Mouse (Mus musculus): ENCODE results near the gene Plcg2. TPM values are rescaled to one million over a fixed set of nuclear protein-coding genes. Genes with fewer than 3 reads are reported as not detected.
A peak's percentile ranks its signal among the peaks of the same experiment; 100 is the strongest.

Plcg2 gene
- polyA plus RNA-seq, 1 experiment = 12.5 TPM

DNA sequence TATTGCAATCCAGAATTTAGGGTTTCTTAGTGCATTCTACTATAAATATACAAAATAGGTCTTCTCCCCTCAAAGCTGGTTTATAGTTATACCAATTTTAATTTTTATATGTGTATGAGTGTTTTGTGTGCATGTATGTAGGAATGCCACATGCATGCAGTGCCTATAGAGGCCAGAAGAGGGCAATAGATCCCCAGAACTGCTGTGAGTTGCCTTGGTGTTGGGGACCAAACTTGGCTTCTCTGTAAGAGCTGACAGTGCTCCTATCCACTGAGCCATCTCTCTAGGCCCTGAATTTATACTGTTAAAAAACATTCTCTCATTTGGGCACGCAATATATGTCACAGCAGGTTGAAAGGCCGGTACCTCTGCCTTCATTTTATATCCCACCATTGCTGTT, 147.9 kb downstream of the Plcg2 start:
- DNase-seq = peak; percentile 50
- Histone ChIP-seq H3K27me3 (replicated peaks; ENCODE audit: control insufficient read depth, insufficient read depth, low read length) (no peaks in the 10 kb centered on the region), H3K4me1 (ENCODE audit: control insufficient read depth, insufficient read depth, low read length) (no peaks in the 10 kb centered on the region), H3K4me3 (ENCODE audit: insufficient read depth, low read depth, low read length) (no peak overlapping the region), H3K27ac (ENCODE audit: insufficient read depth, low read depth, low read length) (no peak overlapping the region), H3K36me3 (ENCODE audit: control insufficient read depth, insufficient read depth, low read length) (no peaks in the 10 kb centered on the region)
- WGBS = 37% methylated on average over 2 of the region's 2 CpGs
- TF ChIP-seq POLR2A (IDR thresholded peaks at IDR 0.05; ENCODE audit: low read depth, low read length) (no peak), CTCF (conservative IDR thresholded peaks at IDR 0.05; ENCODE audit: insufficient read depth, insufficient read length, low read depth, low read length) (peak; percentile 82)

DNA sequence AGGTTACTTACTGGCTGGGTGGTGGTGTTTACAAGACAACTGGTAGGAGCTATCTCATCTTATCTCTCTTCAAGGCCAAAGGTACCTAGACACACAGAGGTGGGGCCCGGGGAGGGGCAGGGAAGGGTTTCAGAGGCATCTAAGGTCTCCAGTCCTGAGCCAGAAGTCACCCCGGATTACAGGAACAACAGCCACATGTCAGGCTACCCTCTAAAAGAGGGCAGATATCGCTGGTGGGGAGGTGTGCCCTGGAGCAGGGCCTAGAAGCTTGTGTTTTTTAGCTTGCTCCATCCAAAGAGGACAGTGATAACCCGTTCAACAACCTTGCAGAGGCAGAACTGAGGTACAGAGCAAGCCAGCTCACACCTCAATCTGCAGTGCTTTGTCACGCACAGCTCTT, 148.3 kb downstream of the Plcg2 start:
- Histone ChIP-seq H3K27me3 (replicated peaks; ENCODE audit: control insufficient read depth, insufficient read depth, low read length) (no peaks in the 10 kb centered on the region), H3K4me1 (ENCODE audit: control insufficient read depth, insufficient read depth, low read length) (no peaks in the 10 kb centered on the region), H3K27ac (ENCODE audit: insufficient read depth, low read depth, low read length) (no peak overlapping the region), H3K36me3 (ENCODE audit: control insufficient read depth, insufficient read depth, low read length) (no peaks in the 10 kb centered on the region), H3K4me3 (ENCODE audit: insufficient read depth, low read depth, low read length) (no peak overlapping the region)
- TF ChIP-seq CTCF (conservative IDR thresholded peaks at IDR 0.05; ENCODE audit: insufficient read depth, insufficient read length, low read depth, low read length) (no peak), POLR2A (IDR thresholded peaks at IDR 0.05; ENCODE audit: low read depth, low read length) (no peak)
- no peak for DNase-seq
- WGBS = 73% methylated on average over 5 of the region's 5 CpGs

DNA sequence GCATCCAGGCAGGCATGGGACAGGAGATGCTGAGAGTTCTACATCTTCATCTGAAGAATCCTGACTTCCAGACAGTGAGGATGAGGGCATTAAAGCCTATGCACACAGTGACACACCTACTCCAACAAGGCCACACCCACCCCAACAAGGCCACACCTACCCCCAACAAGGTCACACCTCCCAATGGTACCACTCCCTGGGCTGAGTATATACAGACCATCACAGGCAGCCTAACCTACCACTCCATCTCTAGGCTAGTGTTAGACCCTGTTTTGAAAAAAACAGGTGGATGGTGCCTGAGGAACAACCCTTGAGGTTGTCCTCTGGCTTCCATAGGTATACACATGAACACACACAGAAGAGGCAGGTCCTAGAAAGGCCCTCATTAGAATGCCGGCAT, 154.2 kb downstream of the Plcg2 start:
- Histone ChIP-seq H3K27me3 (replicated peaks; ENCODE audit: control insufficient read depth, insufficient read depth, low read length) (no peaks in the 10 kb centered on the region), H3K4me1 (ENCODE audit: control insufficient read depth, insufficient read depth, low read length) (no peaks in the 10 kb centered on the region), H3K36me3 (ENCODE audit: control insufficient read depth, insufficient read depth, low read length) (no peaks in the 10 kb centered on the region), H3K27ac (ENCODE audit: insufficient read depth, low read depth, low read length) (no peak overlapping the region), H3K4me3 (ENCODE audit: insufficient read depth, low read depth, low read length) (no peak overlapping the region)
- 94% methylated on average over 1 of the region's 1 CpGs for WGBS
- no peak for TF ChIP-seq CTCF (conservative IDR thresholded peaks at IDR 0.05; ENCODE audit: insufficient read depth, insufficient read length, low read depth, low read length)
- TF ChIP-seq POLR2A (IDR thresholded peaks at IDR 0.05; ENCODE audit: low read depth, low read length) = no peak
- DNase-seq = no peak

DNA sequence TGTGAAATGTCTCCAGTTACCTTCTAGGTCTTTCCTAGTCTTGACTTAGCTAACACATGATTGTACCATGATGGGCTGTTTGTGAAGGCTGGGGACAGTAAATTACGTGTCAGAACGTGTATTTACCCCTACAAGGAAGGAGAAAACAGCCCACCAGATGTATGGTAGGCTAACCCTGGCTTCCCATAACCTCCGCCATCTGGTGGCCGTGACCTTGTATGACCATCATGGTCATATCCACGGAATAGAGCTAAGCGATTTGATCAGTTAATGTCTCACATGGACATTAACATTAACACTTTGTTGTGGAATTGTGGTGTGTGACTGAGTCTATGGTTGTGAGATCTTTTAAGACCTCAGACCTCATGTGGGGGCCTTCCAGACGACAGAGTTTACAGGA, 160.9 kb downstream of the Plcg2 start:
- WGBS = 69% methylated on average over 7 of the region's 7 CpGs

DNA sequence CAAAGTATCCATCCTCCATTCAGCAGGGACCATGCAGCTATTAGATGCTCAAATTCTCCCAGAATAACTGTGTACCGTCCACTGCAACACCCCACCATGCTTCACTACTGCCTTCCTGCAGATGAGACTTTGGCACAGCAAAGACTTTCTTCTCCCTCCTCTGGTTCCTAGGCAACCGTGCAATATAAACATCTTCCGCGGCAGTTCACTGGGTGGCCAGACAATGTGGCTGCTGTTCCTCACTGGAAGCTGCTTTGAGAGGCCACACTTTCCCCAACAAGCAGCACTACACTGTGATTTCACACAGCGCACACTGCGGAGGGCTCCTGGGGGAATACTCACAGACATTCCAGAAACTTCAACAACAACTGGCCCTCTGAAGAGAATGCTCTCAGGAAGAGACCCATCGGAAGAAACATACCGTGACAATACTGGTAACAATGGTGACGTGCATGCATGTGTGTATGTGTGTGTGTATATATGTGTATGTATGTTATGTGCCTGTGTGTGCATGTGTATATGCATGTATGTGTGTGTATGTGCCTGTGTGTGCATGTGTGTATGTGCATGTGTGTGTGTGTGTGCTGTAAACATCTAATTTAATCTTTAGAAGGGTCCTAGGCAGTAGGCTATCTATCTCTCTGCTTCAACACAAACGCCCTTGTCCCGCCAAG, 162.4 kb downstream of the Plcg2 start:
- 36% methylated on average over 11 of the region's 11 CpGs for WGBS
- TF ChIP-seq POLR2A (IDR thresholded peaks at IDR 0.05; ENCODE audit: low read depth, low read length) (no peak), CTCF (conservative IDR thresholded peaks at IDR 0.05; ENCODE audit: insufficient read depth, insufficient read length, low read depth, low read length) (no peak)
- DNase-seq = no peak
- Histone ChIP-seq H3K4me1 (ENCODE audit: control insufficient read depth, insufficient read depth, low read length) (no peaks in the 10 kb centered on the region), H3K4me3 (ENCODE audit: insufficient read depth, low read depth, low read length) (no peak overlapping the region), H3K36me3 (ENCODE audit: control insufficient read depth, insufficient read depth, low read length) (no peaks in the 10 kb centered on the region), H3K27ac (ENCODE audit: insufficient read depth, low read depth, low read length) (no peak overlapping the region), H3K27me3 (replicated peaks; ENCODE audit: control insufficient read depth, insufficient read depth, low read length) (no peaks in the 10 kb centered on the region)

More for the DNA sequence above, 160.9 kb downstream of the Plcg2 start:
- Histone ChIP-seq H3K36me3 (ENCODE audit: control insufficient read depth, insufficient read depth, low read length) (no peaks in the 10 kb centered on the region), H3K4me1 (ENCODE audit: control insufficient read depth, insufficient read depth, low read length) (no peaks in the 10 kb centered on the region), H3K27me3 (replicated peaks; ENCODE audit: control insufficient read depth, insufficient read depth, low read length) (no peaks in the 10 kb centered on the region), H3K27ac (ENCODE audit: insufficient read depth, low read depth, low read length) (no peak overlapping the region), H3K4me3 (ENCODE audit: insufficient read depth, low read depth, low read length) (no peak overlapping the region)
- TF ChIP-seq CTCF (conservative IDR thresholded peaks at IDR 0.05; ENCODE audit: insufficient read depth, insufficient read length, low read depth, low read length) (0 out of 2 replicates have a peak, but pooled peaks have one; percentile 10), POLR2A (IDR thresholded peaks at IDR 0.05; ENCODE audit: low read depth, low read length) (no peak)
- no peak for DNase-seq

DNA sequence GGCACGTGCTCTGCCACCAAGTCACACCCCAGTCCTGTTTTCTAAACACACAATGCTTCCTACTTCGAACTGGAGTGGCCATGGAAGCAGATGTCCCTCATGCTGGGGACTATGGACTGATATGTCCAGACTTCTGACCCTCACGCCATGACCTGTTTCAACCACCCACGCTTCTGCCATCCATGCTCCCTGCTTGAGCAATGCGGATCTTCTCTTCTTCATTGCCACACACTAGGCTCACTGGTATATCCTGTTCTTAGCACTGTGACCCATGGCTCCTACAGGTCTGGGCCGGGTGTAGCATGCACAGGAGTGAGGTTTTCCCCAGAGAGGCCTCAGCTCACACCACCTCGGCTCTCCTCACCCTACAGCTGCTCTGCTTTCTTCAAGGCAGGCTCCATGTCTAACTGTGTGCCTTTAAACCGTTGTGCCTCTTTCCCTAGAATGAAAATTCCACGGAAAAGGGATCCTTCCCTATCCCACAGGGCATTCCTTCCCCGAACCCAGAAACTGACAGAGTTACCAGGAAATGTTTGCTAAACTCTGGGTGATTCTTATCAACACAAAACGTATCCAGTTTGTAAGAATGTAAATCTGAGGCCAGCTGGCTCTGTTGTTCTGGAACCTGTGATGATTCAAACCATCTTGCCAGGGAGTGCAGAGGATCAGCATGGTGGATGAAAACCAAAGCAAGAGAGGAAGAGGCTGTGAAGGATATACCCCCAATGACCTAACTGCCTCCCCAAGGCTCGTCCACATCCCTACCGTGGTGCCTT, 169.4 kb downstream of the Plcg2 start:
- Histone ChIP-seq H3K36me3 (ENCODE audit: control insufficient read depth, insufficient read depth, low read length) (no peaks in the 10 kb centered on the region), H3K27me3 (replicated peaks; ENCODE audit: control insufficient read depth, insufficient read depth, low read length) (no peaks in the 10 kb centered on the region), H3K4me1 (ENCODE audit: control insufficient read depth, insufficient read depth, low read length) (no peaks in the 10 kb centered on the region; the same call in 1 of the 2 replicates), H3K27ac (ENCODE audit: insufficient read depth, low read depth, low read length) (no peak overlapping the region), H3K4me3 (ENCODE audit: insufficient read depth, low read depth, low read length) (no peak overlapping the region)
- no peak for DNase-seq
- WGBS = 78% methylated on average over 13 of the region's 13 CpGs
- TF ChIP-seq POLR2A (IDR thresholded peaks at IDR 0.05; ENCODE audit: low read depth, low read length) (no peak), CTCF (conservative IDR thresholded peaks at IDR 0.05; ENCODE audit: insufficient read depth, insufficient read length, low read depth, low read length) (no peak)

DNA sequence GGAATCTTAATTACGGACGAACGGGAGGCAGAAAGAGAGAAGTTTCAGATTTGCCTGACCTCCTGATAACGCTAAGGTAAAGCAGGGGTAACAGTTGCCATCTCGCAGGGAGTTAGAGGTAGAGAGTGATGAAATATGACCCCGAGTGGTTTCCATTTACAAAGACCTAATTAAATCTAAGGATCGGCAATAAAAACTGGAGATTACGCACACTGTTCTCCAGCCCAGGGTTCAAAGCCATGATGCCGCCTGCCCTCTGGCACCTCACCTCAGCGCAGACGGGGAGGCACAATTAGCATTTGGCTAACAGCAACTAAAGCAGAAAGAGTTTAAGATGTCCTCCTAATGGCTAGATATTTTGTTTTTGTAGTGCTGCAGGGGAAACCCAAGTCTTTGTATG, 172.4 kb downstream of the Plcg2 start:
- Histone ChIP-seq H3K27ac (ENCODE audit: insufficient read depth, low read depth, low read length) (no peak overlapping the region), H3K36me3 (ENCODE audit: control insufficient read depth, insufficient read depth, low read length) (no peaks in the 10 kb centered on the region), H3K27me3 (replicated peaks; ENCODE audit: control insufficient read depth, insufficient read depth, low read length) (no peaks in the 10 kb centered on the region), H3K4me1 (ENCODE audit: control insufficient read depth, insufficient read depth, low read length) (peaks cover 3% of the 10 kb centered on the region; the same call in 1 of the 2 replicates), H3K4me3 (ENCODE audit: insufficient read depth, low read depth, low read length) (no peak overlapping the region)
- WGBS = 18% methylated on average over 11 of the region's 11 CpGs
- DNase-seq = no peak
- TF ChIP-seq POLR2A (IDR thresholded peaks at IDR 0.05; ENCODE audit: low read depth, low read length) (no peak), CTCF (conservative IDR thresholded peaks at IDR 0.05; ENCODE audit: insufficient read depth, insufficient read length, low read depth, low read length) (no peak)

Measured in kidney, adult 2 months (tissue).